Mouse (Mus musculus) lung, embryonic 15.5 days (tissue): Measurements from ENCODE around the gene March2. TPM values are rescaled to one million over a fixed set of nuclear protein-coding genes. Genes with fewer than 3 reads are reported as not detected.
"Not testable (repeated sequence)": the region's sequence is repeated elsewhere in the genome, so short reads cannot be mapped to it uniquely, and the experiment has no call there.

Source experiments
- ATAC-seq: fragments of 200-750 bp; cut with Nextera tagmentation; 2 replicates; pipeline ENCODE4 v1.8.0; 2017; ENCODE audit warnings: moderate number of reproducible peaks, borderline replicate concordance; ENCODE audit not compliant: low FRiP score, low TSS enrichment; ENCODE audit errors: extremely low read depth
- H3K27ac ChIP-seq: fragments of 300-500 bp; sonication (generic); 2 replicates; pipeline ENCODE4 v1.5.1; 2015; ENCODE audit warnings: moderate library complexity, mild to moderate bottlenecking, inconsistent platforms
- H3K27me3 ChIP-seq: fragments of 300-500 bp; sonication (generic); 2 replicates; pipeline ENCODE4 v1.6.1; 2015; ENCODE audit warnings: inconsistent platforms
- H3K36me3 ChIP-seq: fragments of 300-500 bp; sonication (generic); 2 replicates; pipeline ENCODE4 v1.6.1; 2015; ENCODE audit warnings: inconsistent platforms
- H3K4me1 ChIP-seq: fragments of 300-500 bp; sonication (generic); 2 replicates; pipeline ENCODE4 v1.6.1; 2015; ENCODE audit warnings: inconsistent platforms
- H3K4me2 ChIP-seq: fragments of 300-500 bp; sonication (generic); 2 replicates; pipeline ENCODE4 v1.6.1; 2015; ENCODE audit warnings: inconsistent platforms, mild to moderate bottlenecking, moderate library complexity
- H3K4me3 ChIP-seq: fragments of 300-500 bp; sonication (generic); 2 replicates; pipeline ENCODE4 v1.5.1; 2015; ENCODE audit warnings: mild to moderate bottlenecking, inconsistent platforms
- H3K9ac ChIP-seq: fragments of 300-500 bp; sonication (generic); 2 replicates; pipeline ENCODE4 v1.6.1; 2015; ENCODE audit warnings: inconsistent platforms
- H3K9me3 ChIP-seq: fragments of 300-500 bp; sonication (generic); 2 replicates; pipeline ENCODE4 v1.6.1; 2016; ENCODE audit warnings: inconsistent platforms
- WGBS: fragments of 180-500 bp; shearing (Covaris S2); methylation state at CpG from one replicate; pipeline ENCODE4 v1.1.7; 2015; 5-methylcytosine and 5-hydroxymethylcytosine counted together
- polyA plus RNA-seq: library from polyadenylated mRNA; unstranded; fragments of >200 nt; fragmentation: Nextera tagmentation; extraction: Ambion mirVana; gene quantifications from 2 replicates; pipeline ENCODE4 v1.2.1, GENCODE M21; 2015

The March2 gene
- polyA plus RNA-seq, 1 experiment from 2014 or later = 60.7 TPM

DNA sequence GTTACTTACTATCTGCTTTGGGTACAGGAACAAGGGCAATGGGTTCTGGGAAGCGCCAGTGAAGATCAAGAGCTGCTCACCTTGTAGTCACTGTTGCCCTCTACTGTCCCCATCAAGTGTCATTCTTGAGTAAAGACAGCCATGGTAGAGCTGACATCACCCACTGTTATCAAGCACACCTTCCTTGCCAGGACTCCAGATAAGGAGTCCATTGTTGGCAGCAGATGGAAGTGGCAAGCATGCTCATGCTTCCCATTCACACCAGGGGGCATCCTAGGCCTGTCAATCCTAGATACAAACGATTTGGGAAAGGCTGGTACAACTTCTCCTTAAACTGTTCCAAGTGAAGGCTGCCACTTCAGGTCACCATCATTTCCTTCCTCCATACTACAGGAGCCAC is 27.5 kb upstream of the March2 start:
- Histone ChIP-seq H3K4me1 (no peaks in the 10 kb centered on the region), H3K27me3 (no peaks in the 10 kb centered on the region), H3K4me2 (no peak overlapping the region), H3K4me3 (no peak overlapping the region), H3K36me3 (peaks cover 38% of the 10 kb centered on the region), H3K9ac (no peak overlapping the region), H3K9me3 (no peaks in the 10 kb centered on the region), H3K27ac (no peak overlapping the region)
- 0 out of 2 replicates have a peak, but pooled peaks have one; percentile 20 for ATAC-seq
- 59% methylated on average over 2 of the region's 2 CpGs for WGBS

DNA sequence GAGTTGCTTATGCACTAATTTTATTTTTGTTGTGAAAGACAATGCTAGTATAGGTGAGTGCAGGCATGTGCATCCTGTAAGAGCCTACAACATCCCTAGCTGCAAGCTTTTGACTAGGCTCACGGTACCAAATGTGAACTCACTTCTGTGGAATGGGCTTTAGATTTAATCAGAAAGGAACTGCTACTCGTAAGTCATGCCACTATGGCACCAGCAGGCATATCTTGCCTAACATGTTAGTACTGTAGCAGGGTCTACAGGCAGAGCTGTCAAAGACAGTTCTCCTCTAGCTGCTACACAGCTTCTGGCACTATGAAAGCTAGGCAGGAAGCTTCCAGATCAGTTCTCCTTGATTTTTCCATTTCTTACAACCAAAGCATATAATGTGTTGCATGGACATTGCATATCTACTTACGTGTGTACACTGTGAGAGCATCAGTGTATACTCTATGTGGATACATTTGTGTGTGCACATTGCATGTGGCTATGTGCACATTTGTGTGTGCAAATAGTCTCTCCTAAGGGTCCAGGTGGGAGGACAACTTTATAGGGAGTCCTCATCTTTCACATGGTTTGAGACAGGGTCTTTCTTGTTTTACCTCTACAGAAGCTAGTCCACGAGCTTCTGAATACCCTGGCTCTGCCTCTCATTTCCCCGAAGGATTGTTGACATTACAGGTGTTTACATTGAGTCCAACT is 26.4 kb upstream of the March2 start:
- no peak for ATAC-seq
- 63% methylated on average over 5 of the region's 5 CpGs for WGBS

DNA sequence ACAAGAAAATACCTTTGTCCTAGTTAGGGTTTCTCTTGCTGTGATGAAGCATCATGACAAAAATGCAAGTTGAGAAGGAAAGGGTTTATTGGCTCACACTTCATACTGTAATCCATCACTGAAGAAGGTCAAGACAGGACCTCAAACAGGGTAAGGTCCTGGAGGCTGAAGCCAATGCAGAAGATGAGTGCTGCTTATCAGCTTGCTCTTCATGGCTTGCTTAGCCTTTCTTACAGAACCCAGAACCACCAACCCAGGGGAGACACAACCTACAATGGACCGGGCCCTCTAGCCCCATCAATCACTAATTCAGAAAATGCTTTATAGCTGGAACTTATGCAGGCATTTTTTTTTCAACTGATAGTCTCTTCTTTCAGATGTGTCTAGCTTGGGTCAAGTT is 23.9 kb upstream of the March2 start:
- no peak overlapping the region for H3K4me3 ChIP-seq
- no peak for ATAC-seq
- H3K4me2 ChIP-seq = no peak overlapping the region
- no peak overlapping the region for H3K27ac ChIP-seq
- H3K27me3 ChIP-seq = no peaks in the 10 kb centered on the region
- H3K36me3 ChIP-seq = peaks cover 14% of the 10 kb centered on the region
- H3K9me3 ChIP-seq = no peaks in the 10 kb centered on the region
- WGBS = 88% methylated on average over 1 of the region's 1 CpGs
- H3K4me1 ChIP-seq = no peaks in the 10 kb centered on the region
- no peak overlapping the region for H3K9ac ChIP-seq

More for the DNA sequence above, 26.4 kb upstream of the March2 start:
- Histone ChIP-seq H3K4me1 (no peaks in the 10 kb centered on the region), H3K27me3 (no peaks in the 10 kb centered on the region), H3K9me3 (no peaks in the 10 kb centered on the region), H3K4me3 (no peak overlapping the region), H3K4me2 (no peak overlapping the region), H3K27ac (no peak overlapping the region), H3K36me3 (peaks cover 37% of the 10 kb centered on the region), H3K9ac (no peak overlapping the region)

DNA sequence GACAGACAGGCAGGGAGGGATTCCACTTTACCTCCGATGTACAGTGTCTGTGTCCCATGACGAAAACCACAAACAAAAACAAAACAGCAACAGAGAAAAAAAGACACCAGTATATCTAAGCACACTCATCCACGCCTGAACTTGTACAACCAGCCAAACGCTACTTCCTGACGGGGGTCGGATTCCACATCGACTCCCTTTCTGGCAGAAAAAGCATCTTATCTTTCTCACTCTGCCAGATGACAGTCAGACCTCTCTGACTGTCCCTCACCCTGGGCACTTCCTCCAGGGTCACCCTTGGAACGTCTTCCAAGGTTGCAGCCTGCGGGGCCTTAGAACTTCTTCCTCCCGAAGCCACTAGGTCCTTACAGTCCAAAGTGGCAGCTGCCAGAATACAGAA is 15.1 kb upstream of the March2 start:
- not testable (repeated sequence) for H3K4me3 ChIP-seq, H3K4me2 ChIP-seq, H3K9me3 ChIP-seq, H3K27ac ChIP-seq, H3K36me3 ChIP-seq, ATAC-seq, H3K9ac ChIP-seq, H3K4me1 ChIP-seq, H3K27me3 ChIP-seq
- WGBS = 50% methylated on average over 10 of the region's 10 CpGs

DNA sequence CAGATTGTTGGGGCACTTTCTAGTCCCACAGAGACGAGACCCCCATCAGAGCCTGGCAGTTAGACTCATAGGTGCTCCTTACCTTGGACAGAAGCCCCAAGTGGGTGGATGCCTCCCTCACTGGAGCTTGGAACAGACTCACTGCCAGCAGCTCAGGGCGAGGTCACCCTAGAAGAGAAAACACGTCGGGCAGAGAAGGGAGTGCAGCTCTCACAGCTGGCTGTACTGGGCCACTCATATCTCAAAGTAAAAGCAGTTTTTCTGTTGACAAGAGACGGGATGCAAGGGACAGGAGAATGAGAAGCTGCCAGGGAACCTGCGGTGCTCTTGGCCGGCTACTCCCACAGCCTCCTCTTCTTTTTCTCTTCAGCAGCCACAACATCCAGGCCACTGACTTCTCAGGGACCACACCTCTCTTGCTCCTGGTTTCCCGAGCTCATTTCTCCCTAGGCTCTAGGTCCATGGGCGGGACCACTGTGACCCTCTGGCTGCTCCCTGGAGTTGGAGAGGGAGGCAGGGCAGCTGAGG is 14.2 kb upstream of the March2 start:
- H3K4me3 ChIP-seq, H3K27ac ChIP-seq, H3K4me2 ChIP-seq, ATAC-seq, H3K36me3 ChIP-seq, H3K9ac ChIP-seq, H3K4me1 ChIP-seq, H3K27me3 ChIP-seq, H3K9me3 ChIP-seq: not testable (repeated sequence)
- WGBS = 49% methylated on average over 9 of the region's 9 CpGs

DNA sequence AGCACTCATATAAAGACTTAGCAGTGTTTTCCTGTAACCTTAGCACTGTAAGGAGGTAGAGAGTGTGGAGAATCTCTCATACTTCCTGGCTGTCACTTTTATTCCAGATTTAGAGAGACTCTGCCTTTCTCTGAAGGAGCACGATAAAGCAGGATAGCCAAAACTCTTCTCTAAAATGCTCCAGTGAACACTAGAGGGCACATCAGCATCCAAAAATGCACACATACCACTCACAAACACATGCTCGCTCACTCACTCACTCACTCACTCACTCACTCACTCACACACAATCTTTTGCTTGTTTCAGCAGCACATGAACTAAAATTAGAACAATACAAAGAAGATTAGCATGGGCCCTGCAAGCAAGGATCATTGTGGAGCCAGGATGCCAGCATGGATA is 10.7 kb upstream of the March2 start:
- H3K27ac ChIP-seq = no peak overlapping the region
- H3K27me3 ChIP-seq = no peaks in the 10 kb centered on the region
- H3K4me1 ChIP-seq = no peaks in the 10 kb centered on the region
- H3K4me2 ChIP-seq = no peak overlapping the region
- WGBS = 46% methylated on average over 2 of the region's 2 CpGs
- ATAC-seq = no peak
- no peaks in the 10 kb centered on the region for H3K9me3 ChIP-seq
- no peak overlapping the region for H3K4me3 ChIP-seq
- H3K9ac ChIP-seq = no peak overlapping the region
- no peaks in the 10 kb centered on the region for H3K36me3 ChIP-seq

DNA sequence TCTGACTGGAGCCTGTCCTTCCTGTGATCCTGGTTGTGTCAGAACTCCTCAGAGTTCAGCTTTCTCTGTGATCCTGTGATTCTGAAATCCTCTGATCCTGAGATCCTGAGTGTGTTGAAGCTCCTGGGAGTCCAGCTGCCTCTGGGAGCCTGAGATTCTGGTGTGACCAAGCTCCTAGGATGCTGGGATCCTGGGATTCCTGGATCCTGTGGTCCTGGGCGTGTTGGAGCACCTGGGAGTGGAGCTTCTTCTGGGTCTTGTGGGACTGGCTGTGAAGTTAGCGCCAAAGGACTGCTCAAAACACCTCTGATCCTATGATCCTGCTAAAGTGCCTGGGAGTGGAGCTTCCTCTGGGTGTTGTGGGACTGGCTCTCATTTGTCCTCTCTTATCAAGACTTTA is 9.9 kb upstream of the March2 start:
- no peak for ATAC-seq
- Histone ChIP-seq H3K36me3 (no peaks in the 10 kb centered on the region), H3K4me1 (no peaks in the 10 kb centered on the region), H3K4me3 (no peak overlapping the region), H3K9ac (no peak overlapping the region), H3K27me3 (no peaks in the 10 kb centered on the region), H3K4me2 (no peak overlapping the region), H3K27ac (no peak overlapping the region), H3K9me3 (no peaks in the 10 kb centered on the region)
- WGBS = 66% methylated on average over 2 of the region's 2 CpGs

DNA sequence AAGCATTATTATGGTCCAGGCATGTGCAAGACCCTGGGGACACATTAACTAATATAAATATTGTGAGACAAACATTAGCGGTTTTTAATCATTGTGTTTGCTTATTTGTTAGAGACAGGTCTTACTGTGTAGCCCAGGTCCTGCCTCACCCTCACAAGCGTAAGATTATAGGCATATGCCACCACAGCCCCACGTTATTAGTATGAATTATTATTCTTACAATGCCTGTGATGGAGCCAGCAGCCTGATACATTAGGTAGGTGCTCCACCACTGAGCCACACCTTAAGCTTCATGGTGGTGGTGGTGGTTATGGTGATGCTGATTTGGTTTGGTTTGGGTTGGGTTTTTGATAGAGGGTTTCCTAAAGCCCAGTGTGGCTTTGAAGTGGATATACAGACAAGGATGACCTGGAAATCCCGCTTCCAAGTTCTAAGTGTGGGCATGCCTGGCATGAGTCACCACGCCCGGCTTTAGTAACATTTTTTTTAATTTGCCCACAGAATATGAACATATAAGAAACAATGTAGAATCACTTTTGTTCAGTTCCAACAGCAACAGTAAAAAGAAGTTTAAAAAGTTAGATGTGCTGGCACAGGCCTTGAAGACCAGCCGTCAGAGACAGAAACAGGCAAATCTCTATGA is 1.4 kb upstream of the March2 start:
- H3K9ac ChIP-seq = no peak overlapping the region
- no peaks in the 10 kb centered on the region for H3K9me3 ChIP-seq
- no peak overlapping the region for H3K4me3 ChIP-seq
- H3K4me1 ChIP-seq = 0 out of 2 replicates have a peak, but pooled peaks cover 3% of the 10 kb centered on the region
- no peaks in the 10 kb centered on the region for H3K27me3 ChIP-seq
- no peak for ATAC-seq
- H3K4me2 ChIP-seq = no peak overlapping the region
- no peaks in the 10 kb centered on the region for H3K36me3 ChIP-seq
- 91% methylated on average over 7 of the region's 7 CpGs for WGBS
- H3K27ac ChIP-seq = no peak overlapping the region

DNA sequence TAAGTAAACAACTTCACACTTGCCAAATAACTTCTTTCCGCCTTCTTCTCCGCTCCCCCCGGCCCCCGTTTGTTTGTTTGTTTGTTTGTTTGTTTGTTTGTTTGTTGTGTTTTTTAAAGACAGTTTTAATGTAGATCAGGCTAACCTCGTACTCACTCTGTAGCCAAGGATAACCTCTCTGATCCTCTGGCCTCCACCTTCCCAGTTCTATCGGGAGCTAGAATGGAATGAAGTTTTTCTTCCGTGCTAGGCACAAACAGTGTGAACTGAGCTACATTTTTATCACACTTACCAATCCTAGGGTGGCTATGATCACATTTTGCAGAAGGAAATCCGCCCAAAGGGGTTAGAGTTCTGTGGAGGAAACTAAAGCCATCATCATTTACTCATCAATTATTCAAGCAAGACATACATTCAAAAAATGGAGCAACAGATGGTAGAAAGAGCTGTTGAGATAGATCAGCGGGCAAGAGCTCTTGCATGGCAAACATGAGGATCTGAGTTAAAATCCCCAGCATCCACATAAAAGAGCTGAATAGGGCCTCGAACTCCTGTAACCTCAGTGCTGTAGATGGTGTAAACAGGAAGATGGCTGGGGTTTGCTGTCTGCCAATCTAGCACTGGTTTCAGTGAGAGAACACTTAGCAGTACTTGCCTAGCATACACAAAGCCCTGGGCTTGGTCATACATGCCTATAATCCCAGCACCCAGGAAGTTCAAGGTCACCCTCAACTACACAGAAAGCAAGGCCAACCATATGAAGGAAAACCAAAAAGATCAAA is 665 bp upstream of the March2 start:
- 0 out of 2 replicates have a peak, but pooled peaks have one; percentile 20 for ATAC-seq

DNA sequence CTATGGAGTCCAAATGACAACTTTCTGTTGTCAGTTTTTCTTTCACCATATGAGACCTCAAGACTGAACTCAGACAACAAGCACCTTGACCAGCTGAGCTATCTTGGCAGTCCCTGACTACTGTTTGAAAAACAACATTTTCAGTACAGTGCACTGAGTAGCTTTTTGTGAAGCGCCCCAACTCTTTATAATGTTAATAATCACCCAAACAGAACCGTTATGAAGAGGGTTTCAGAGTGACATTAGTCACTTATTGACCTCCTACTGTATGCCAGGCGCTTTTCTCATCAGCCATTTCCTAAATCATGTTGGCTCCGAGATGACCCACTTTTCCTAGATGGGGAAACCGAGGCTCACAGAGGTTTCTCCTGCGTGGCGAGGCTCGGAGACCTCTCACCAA is 488 bp downstream of the March2 start:
- peak overlapping the region; percentile 62 for H3K4me2 ChIP-seq
- 7% methylated on average over 8 of the region's 8 CpGs for WGBS
- peak overlapping the region; percentile 53 for H3K9ac ChIP-seq
- H3K36me3 ChIP-seq = no peaks in the 10 kb centered on the region
- no peaks in the 10 kb centered on the region for H3K9me3 ChIP-seq
- H3K27ac ChIP-seq = no peak overlapping the region
- no peaks in the 10 kb centered on the region for H3K27me3 ChIP-seq
- 0 out of 2 replicates have a peak, but pooled peaks cover 3% of the 10 kb centered on the region for H3K4me1 ChIP-seq
- no peak for ATAC-seq
- H3K4me3 ChIP-seq = peak overlapping the region; percentile 71

More for the DNA sequence above, 665 bp upstream of the March2 start:
- peak overlapping the region; percentile 71 for H3K4me3 ChIP-seq
- H3K4me2 ChIP-seq = peak overlapping the region; percentile 62
- H3K9ac ChIP-seq = no peak overlapping the region
- no peak overlapping the region for H3K27ac ChIP-seq
- H3K27me3 ChIP-seq = no peaks in the 10 kb centered on the region
- no peaks in the 10 kb centered on the region for H3K36me3 ChIP-seq
- no peaks in the 10 kb centered on the region for H3K9me3 ChIP-seq
- H3K4me1 ChIP-seq = 0 out of 2 replicates have a peak, but pooled peaks cover 3% of the 10 kb centered on the region
- 47% methylated on average over 10 of the region's 10 CpGs for WGBS

DNA sequence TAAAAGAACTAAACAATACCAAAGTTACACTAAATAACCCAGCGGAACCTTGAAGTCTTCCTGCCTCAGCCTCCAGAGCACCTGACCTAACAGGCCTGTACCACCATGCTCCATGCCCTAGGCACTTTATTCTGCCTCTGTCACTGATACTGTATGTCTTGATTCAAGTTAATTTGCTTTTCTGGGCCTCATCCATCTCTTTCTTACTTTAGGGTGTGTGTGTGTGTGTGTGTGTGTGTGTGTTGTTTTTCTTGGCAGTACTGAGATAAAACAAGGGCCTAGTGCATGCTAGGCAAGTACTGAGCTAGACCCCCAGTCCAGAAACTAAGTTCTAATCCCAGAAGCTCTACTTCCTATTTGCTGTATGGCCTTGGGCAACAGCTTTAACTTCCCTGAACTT is 1.2 kb downstream of the March2 start:
- Histone ChIP-seq H3K36me3 (no peaks in the 10 kb centered on the region), H3K27me3 (no peaks in the 10 kb centered on the region), H3K4me1 (0 out of 2 replicates have a peak, but pooled peaks cover 3% of the 10 kb centered on the region), H3K27ac (no peak overlapping the region), H3K9ac (no peak overlapping the region), H3K4me2 (no peak overlapping the region), H3K4me3 (no peak overlapping the region), H3K9me3 (no peaks in the 10 kb centered on the region)
- no peak for ATAC-seq
- WGBS = 100% methylated on average over 1 of the region's 1 CpGs

DNA sequence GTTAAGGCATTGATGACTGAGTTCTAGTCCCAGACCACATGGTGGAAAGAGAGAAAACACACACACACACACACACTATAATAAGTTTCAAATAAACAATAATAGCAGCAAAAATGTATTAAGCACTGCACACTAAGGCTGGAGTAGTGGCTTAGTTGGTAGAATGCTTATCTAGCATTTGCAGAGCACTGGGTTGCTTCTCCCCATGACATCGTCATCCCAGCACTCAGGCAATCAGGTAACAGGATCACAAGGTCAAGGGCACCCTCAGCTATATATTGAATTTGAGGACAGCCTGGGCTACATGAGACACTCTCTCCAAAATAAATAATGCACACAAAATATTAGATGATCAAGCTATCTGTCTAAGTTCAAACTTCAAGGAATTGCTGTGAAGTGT is 3.7 kb downstream of the March2 start:
- H3K4me3 ChIP-seq = no peak overlapping the region
- H3K27ac ChIP-seq = no peak overlapping the region
- H3K9ac ChIP-seq = no peak overlapping the region
- no peaks in the 10 kb centered on the region for H3K27me3 ChIP-seq
- H3K4me2 ChIP-seq = no peak overlapping the region
- no peaks in the 10 kb centered on the region for H3K9me3 ChIP-seq
- H3K36me3 ChIP-seq = no peaks in the 10 kb centered on the region
- no peak for ATAC-seq
- 0 out of 2 replicates have a peak, but pooled peaks cover 3% of the 10 kb centered on the region for H3K4me1 ChIP-seq
- 73% methylated on average over 1 of the region's 1 CpGs for WGBS
